Mouse (Mus musculus): ENCODE results near the gene Rpl19.

Gene Rpl19

DNA sequence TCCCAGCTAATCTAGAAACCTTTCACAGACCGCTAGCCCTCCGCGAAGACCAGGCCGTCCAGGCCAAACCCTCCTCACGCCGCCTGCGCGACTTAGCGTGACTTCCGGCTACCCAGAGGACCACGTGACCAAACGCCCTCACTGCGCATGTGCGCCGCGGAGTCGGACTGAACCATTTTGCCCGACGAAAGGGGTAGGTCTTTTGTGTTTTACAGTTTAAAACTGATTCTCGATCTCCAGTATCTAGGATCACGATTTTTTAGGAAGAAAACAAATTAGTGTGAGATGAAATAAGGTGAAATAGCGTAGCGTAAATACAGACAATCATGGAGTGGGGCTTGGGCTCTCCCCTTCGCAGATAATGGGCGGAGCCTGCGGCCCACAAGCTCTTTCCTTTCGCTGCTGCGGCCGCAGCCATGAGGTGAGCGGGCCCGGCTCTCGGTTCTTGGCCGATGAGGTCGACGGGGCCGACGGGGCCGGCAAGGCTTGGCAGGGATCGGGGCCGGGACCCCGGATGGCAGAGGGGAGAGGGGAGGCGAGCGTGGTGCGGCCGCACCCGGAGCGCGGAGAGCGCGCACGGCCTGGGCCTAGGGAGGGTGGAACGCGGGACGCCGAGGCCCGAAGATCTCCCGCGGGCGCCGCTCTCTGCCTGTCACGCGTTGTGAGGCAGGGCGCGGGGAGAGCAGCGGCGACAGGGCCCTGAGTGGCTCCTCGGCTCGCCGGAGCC lies at the start of gene Rpl19:
Rpl19 (plus strand) TSS at position 141 of the 727 bp plus-strand sequence.
- DNase-seq (ENCODE audit: low spot score) = peak; percentile 90

DNA sequence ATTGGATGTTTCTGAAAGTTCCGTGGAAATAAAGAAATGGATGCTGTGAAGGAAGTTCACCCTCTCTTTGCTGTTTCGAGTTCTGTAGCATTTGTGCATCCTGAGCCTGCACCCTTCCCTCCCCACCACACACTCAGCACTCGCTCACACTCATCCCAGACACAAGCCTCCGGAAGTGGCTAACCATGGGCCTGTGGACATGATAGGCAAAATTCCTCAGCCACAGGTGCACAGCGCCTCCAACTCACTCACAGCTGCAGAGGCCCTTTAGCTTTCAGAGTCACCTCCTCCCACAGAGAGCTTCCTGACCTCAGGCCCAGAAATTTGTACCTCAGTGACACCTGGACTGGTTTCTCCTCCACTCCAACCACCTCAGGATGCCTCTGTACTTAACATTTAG lies 48.7 kb upstream of the Rpl19 start:
- DNase-seq (ENCODE audit: low spot score) = no peak

DNA sequence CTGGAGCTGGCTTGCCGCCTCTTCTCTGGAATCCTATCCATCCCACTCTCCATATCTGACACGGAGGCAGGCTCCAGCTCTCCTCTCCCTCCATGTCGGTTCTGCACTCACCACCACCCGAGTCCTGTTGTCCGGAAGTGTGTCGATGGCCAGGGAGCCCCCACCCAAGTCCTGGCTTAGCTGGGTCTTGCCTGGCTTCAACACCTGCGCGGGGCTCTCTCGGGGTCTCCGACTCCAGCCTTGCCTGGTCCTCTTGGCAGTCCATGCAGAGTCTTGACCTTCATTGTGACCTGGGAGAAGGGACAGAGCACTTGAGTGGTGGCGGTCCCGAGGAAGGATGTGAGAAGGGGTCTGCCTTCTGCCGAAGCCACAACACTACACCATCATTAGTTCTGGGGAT lies 48.1 kb upstream of the Rpl19 start:
- no peak for DNase-seq (ENCODE audit: low spot score)

DNA sequence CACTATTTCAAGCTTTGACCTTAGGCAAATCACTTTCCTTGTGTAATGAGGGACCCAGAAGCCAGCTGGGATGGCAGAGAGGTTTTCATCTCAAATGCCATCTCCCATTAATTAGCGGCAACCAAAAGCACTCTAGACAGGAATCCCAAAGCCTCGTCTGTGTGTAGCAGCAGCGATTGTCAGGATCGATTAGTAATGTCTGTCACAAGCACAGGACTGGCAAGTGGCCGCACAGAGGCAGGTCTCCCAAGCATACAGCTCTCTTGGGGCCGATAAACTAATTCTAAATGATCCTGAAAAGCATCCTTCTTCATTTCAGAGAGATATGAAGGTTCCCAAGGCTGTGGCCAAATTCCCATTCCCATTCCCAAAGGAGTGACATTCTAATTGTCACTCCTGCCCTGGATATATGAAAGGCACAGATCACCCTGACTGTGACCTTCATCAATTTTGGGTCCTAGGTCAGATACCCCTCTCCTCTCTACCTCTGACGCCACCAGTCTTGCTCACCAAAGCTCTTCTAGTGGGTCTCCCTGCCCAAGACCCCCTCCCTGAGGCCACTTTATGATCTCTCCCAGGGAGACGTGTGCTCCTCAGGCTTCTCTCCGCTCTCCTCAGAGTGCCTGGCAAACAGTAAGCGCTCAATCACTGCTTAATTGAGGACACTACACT lies 46.5 kb upstream of the Rpl19 start:
- DNase-seq (ENCODE audit: low spot score) = no peak

DNA sequence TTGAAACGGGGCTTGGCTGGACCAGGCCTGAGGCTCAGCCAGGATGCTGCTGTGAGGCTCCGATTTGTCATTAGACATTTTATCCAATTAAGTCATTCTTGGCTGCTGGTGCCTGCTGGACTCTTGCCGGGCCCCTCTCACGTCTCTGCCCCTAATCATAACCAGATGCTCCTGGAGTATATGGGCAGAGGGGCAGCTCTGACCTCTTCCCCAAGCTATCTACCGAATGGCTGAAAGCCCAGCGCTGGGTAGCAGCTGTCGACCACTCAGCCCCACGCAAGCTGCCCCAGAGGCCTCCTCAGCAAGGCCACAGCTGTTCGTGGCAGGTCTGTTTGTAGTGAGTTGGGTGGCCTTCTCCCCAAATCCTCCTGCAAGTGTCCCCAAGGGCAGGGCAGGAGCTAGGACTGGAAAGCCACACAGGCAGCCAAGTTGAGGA lies 46.0 kb upstream of the Rpl19 start:
- DNase-seq (ENCODE audit: low spot score) = no peak

DNA sequence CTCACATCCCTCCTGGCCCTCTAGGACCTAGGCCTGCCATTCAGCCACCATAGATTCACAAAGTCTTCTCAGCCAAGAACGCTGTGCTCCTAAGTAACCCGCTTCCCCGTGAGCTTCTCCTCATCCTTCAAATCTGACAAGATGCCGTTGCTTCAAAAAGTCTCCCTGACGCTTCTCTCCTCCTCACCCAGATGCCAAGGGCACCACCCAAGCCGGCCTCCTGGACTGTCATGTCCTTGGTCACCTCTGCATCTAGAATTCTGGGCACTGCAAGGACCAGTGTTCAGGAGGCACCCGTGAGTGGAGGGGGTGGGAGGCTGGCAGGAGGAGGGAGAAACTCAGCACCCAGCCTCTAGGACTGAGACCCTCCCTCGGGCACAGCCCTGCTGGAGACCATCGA lies 43.8 kb upstream of the Rpl19 start:
- no peak for DNase-seq (ENCODE audit: low spot score)

DNA sequence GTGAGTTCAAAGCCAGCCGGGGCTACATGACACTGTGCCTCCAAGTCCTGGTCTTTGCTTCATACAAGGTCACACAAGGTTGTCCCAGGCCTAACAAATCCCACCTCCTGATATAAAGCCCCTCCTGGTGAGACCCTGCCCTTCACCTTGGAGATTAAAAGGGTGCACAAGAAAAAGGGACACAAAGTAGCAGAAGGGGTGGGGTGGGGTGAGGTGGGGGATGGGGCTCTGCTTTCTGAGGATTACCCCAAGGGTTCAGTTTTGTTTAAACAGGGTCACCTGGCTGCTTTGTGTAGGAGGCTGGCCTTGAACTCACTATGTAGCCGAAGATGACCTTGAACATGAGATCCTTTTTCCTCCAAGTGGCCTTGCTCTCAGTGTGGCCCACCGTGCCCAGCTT lies 43.0 kb upstream of the Rpl19 start:
- DNase-seq (ENCODE audit: low spot score) = no peak

DNA sequence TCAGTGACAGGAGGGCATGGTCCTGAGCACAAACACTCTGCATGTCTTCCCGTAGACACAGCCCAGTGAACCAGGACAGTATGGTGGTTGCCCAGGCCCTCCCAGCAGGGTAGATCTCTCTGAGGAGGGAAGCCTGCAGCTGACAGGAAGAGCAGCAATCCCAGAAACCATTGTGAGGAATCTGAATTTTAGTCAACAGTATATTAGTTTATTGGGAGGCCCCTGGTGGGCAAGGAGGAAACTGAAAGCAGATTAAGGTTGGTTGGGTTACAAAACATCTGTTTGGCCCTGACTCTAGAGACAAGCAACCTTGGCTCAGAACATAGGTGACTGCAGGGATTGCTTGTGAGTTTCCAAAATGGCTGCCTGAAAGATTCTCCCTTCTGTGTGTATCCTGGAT lies 42.5 kb upstream of the Rpl19 start:
- DNase-seq (ENCODE audit: low spot score) = no peak

DNA sequence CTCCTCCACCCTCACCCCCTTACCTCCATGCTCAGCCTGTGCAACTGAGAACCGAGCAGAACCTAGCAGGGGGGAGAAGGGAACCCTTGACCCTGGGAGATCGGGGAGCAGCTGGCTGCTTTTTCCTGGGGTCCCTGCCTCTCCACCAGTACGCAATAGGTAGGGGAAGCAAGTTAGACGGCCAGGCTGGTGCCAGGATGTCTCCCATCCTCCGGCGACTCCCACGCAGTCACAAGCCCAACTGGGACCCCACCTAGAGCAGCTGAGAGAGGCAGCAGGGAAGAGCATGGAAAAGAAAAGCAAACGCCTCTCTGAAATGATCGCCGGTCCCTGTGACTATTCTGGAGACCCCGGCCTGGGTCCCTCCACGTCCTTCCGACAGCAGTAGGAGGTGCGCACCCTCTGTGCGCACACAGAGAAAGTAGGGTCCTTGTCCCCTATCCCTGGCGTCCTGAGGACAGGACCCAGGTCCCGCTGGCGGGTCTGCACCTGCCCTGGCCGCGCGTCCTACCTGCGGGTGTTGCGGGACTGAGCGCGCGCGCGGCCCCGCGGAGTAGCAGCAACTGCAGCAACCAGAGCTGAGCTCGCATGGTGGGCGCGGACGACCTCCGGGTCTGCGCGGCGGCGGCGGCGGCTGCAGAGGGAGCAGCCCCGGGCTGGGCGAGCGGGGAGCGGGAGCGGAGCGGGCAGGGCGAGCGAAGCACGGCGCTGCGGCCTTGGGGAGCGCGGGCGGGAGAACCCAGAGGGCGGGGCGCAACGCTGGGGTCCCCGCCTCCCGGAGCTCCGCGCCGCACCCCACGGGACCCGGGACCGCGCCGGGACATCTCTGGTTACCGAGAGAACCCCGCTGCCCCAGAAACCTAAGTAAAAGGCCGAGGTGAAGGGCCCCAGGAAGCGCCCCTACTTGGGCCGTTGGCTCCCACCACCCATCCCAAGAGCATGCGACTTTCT lies 40.5 kb upstream of the Rpl19 start, which contains the start of gene Plxdc1:
Plxdc1 (minus strand) TSS at position 718 of the 951 bp plus-strand sequence.
- DNase-seq (ENCODE audit: low spot score) = no peak

DNA sequence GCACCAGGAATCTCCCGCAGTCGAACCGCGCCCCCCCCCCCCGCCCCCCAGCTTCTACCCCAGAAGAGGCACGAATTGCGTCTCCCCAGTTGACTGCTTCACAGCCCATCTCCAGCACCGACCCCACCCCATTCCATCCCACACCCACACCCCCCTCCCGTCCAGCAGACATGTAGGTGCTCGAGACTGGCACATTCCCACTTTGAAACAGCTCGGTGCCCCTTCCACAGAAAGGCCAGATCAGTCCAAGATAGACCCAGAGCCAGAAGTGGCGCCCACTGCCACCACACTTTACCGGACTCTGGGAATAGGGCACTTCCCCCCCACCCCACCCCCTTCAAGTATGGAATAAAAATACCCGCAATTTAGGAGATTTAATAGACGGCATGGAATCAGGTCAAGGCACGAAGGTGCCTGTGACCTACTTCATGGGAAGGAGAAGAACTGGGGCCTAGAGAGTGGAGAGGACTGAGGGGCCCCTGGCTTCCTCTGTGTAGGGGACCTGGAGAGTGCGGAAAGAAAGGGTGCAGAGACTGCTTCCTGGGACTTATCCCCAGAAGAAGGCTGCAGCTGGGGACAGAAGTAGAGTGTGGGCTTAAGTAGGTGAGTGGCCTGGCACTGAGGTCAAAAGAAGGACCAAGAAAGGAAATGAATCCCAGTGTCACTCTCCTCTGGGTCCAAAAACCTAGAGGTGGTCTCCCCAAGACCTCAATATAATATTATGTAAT lies 39.6 kb upstream of the Rpl19 start:
- no peak for DNase-seq (ENCODE audit: low spot score)

DNA sequence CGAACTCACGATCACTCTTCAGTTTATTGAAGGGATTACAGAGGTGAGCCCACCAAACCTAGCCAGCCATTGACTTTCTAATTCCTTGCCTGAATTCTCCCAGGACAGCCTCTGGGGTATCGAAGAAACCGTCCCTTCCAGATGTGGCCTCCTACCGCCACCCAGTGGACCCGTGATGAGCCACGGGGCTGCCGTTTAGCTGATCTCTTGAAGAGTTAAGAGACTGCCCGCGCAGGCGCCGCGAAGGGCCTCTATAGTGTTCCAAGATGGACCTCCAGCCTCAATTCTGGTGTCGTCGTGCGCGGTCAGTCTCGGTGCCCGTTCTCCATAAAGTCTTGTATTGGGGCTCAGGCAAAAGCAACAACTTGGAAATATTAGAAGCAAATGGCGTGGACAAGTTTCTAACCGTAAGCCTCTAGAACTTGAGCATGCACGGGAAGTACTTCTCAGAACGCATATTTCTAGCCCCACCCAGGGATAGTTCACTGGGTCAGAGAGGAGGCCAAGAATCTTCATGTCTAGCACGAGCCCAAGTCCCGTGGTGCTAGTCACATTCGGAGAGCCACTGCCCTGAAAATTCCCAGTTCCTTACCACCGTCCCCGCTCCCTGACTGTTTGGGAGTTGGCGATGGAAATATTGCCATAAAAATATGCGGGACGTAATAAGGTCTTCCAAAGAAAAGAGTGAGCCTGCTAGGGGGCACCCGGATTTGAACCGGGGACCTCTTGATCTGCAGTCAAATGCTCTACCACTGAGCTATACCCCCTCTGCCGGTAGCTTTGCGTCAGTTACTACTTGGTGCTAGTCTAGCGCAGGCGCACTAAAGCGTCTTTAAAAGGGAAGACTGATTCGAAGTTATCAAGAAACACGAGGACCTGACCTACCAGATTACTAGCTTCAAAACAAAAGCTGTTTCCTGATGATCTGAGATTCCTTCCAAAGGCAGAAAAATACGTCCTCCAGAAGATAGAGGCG lies 38.7 kb upstream of the Rpl19 start:
- DNase-seq (ENCODE audit: low spot score) = peak; percentile 93

DNA sequence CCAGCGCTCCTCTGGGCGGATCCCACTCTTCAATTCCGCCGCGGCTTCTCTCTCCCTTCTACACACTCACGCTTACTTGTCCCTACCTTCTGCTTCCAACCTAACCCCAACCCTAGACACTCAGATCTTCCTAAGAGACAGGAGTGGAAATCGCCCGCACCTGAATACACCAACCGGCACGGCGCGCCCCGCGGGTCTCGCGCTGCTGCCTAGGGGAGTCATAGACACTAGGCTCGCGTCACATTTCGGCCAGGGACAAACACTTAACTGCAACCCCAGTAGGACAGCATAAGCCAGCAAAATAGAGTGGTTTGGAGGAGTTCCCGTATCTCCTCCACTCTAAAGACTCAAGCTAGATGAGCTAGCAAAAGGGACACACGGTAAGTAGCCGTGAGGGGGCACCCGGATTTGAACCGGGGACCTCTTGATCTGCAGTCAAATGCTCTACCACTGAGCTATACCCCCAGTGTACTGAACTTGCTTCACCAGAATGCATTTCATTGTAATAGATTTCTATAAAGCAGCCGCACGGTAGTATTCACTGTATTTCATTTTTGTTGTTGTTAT lies 37.9 kb upstream of the Rpl19 start:
- peak; percentile 90 for DNase-seq (ENCODE audit: low spot score)

DNA sequence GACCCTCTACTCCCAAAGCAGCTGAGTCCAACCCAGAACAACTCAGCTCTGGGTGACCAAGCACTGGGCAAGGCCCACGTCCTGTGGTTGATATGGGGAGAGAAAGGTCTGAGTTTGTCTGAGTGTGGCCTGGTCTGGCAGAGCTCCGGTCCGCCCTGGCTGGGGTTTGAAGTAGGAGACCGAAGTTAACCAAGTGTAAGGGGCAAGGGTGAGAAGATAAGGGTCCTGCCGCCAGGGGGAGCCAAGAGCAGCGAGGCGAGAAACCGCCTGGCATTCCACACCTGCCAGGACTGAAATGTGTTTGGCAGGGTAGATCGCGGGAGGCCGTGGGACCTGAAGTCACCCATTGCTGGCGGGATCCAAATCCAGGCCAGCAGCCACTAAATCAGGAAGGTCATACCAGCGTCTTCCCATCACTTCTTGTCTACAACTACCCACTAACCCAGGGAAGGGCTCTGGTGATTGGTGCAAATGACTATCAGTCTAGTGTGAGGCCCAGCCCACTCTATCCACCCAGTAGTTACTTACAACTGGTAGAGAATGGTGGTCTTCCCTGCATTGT lies 31.9 kb upstream of the Rpl19 start:
- DNase-seq (ENCODE audit: low spot score) = peak; percentile 58

DNA sequence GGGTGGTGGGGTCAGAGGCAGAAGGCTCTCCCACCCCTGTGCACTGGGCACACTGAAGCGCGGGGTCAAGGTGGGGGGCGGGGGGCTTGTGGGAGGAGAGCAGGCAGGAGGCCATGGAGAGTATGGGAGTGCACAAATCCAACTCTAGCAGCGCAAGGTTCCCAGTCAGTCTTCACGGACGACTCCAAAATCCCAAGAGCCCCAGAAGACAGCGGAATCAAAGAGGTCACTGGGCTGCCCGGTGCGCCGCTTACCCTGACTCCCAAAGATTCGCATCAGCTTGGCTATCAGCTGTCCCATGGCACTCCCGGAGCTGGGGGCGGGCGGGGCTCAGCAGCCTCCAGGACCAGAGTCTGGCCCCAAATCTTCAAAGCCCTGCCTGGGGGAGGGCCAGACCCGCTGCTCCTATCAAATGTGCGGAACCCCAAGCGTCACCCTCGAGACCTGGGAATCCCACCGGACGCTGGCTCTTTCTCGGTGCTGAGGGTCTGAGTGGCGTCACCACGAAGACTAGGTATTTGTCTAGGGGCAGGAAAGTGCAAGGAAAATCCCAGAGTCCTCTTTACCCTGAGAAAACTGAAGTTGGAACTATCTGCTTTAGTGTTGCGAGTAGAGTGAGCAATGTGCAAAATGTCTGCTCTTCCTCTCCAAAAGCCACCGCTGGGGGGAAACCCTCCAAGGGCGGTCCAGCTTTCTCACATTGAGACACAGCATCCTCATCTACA lies 30.8 kb upstream of the Rpl19 start, which contains the start of gene Arl5c:
Arl5c (minus strand) TSS at position 618 of the 725 bp plus-strand sequence.
- DNase-seq (ENCODE audit: low spot score) = no peak

DNA sequence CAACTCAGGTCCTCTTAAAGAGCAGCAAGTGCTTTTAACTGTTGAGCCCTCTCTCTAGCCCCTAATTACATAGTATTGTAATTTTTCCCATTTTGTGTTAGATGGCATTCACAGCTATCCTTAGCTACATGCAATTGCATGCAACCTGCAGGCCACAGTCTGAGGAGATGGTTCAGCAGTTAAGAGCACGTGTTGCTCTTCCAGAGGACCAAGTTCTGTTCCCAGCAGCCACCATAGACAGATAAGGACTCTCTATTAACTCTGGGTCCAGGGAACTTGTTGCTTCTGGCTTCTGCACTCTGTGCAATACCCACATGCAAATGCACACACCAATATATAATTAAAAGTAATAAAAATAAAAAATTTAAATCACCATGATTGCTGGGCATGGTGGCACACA lies 29.8 kb upstream of the Rpl19 start:
- DNase-seq (ENCODE audit: low spot score) = no peak

DNA sequence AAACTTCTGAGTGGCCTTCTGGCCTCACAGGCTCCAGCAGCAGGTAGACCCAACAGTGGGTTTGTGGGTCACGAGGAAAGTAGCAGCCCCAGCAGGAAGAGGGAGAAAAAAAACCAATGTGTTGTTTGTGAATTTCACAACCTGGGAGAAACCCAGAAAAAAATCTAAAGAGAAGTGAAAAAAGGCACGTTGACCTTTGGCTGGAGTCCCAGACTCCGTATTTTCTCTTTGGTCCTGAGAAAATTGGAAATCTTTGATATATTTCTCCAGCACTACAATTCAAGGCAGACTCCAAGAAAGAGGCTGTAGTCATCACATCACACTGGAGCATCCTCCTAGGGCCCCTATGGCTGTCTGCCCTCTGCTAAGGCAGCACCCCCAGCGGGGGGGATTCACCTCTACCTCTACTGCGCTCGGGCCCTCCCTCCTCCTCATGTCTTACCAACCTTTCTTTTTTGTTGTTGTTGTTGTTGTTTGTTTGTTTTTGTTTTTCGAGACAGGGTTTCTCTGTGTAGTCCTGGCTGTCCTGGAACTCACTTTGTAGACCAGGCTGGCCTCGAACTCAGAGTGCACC lies 29.0 kb upstream of the Rpl19 start:
- no peak for DNase-seq (ENCODE audit: low spot score)

DNA sequence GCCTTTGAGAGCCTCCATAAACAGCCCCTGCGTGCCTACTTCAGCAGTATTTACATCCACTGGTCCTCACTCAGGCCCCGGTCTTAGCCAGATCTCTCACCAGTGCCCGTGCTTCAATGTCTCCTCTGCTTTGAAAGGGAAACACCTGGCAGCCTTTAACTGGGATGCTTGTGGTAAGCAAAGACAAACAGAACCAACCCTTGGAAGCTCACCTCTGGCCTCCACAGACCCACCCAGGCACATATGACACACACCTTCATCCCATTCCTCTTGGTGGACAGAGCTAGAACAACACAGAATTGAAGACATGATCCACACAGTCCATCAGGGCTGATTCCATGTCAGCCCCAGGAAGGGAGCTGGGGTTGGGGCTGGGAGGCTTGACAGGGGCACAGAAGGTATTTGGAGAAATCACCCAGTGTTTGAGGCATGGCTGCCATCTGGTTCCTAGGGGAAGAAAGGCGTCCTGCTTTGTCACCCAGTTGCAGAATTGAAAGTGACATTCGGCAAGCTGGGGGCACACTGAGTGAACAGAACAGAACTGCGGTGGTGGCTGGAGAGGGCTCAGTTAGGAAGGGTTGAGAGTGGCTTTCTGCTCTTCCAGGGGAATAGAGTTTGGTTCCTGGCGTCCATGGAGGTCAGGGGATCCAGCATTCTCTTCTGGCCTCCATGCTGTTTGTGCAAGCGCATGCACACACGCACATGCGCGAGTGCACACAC lies 28.3 kb upstream of the Rpl19 start:
- no peak for DNase-seq (ENCODE audit: low spot score)

All from yolk sac, embryonic 10.5 days (tissue).